Mouse (Mus musculus) testis, adult 2 months (tissue): ENCODE measurements around the gene Gnai2.

ENCODE experiments used
- CTCF ChIP-seq: fragments of 200-500 bp; IDR thresholded peaks from 2 replicates; pipeline ENCODE4 v1.5.1; 2012; ENCODE audit warnings: low read depth, mild to moderate bottlenecking, inconsistent platforms, low read length, moderate library complexity; ENCODE audit not compliant: control insufficient read depth, insufficient read depth, insufficient replicate concordance
- POLR2A ChIP-seq: fragments of 200-500 bp; IDR thresholded peaks from 2 replicates; pipeline ENCODE4 v1.6.1; 2012; ENCODE audit warnings: low read depth, mild to moderate bottlenecking, inconsistent platforms, low read length, moderate library complexity; ENCODE audit not compliant: control insufficient read depth

GRCm38 (mm10) chr9:107644495-107645152 is 9.5 kb upstream of the Gnai2 start:
- TF ChIP-seq CTCF = peak; percentile 93
- peak; percentile 57 for TF ChIP-seq POLR2A
